Mouse (Mus musculus) embryonic facial prominence, embryonic 12.5 days (tissue): ENCODE results near the gene Ambra1. TPM values are rescaled to one million over a fixed set of nuclear protein-coding genes. Genes with fewer than 3 reads are reported as not detected.

Experiments used
- ATAC-seq: fragments of 200-750 bp; cut with Nextera tagmentation; 2 replicates; pipeline ENCODE4 v1.8.0; 2017; ENCODE audit not compliant: insufficient number of reproducible peaks, insufficient read depth, low FRiP score, low TSS enrichment
- H3K27ac ChIP-seq: fragments of 300-500 bp; sonication (generic); 2 replicates; pipeline ENCODE4 v1.5.1; 2016; ENCODE audit warnings: mild to moderate bottlenecking
- H3K27me3 ChIP-seq: fragments of 300-500 bp; sonication (generic); 2 replicates; pipeline ENCODE4 v1.6.1; 2016; ENCODE audit warnings: mild to moderate bottlenecking, moderate library complexity
- H3K36me3 ChIP-seq: fragments of 300-500 bp; sonication (generic); 2 replicates; pipeline ENCODE4 v1.6.1; 2016; ENCODE audit warnings: mild to moderate bottlenecking
- H3K4me1 ChIP-seq: fragments of 300-500 bp; sonication (generic); 2 replicates; pipeline ENCODE4 v1.6.1; 2016
- H3K4me2 ChIP-seq: fragments of 300-500 bp; sonication (generic); replicated peaks from 2 replicates; pipeline ENCODE4 v1.6.1; 2016; ENCODE audit warnings: mild to moderate bottlenecking, moderate library complexity
- H3K4me3 ChIP-seq: fragments of 300-500 bp; sonication (generic); 2 replicates; pipeline ENCODE4 v1.5.1; 2016; ENCODE audit warnings: mild to moderate bottlenecking
- H3K9ac ChIP-seq: fragments of 300-500 bp; sonication (generic); 2 replicates; pipeline ENCODE4 v1.6.1; 2016; ENCODE audit warnings: mild to moderate bottlenecking, moderate library complexity
- H3K9me3 ChIP-seq: fragments of 300-500 bp; sonication (generic); 2 replicates; pipeline ENCODE4 v1.6.1; 2016; ENCODE audit warnings: mild to moderate bottlenecking, moderate library complexity
- WGBS: fragments of 180-500 bp; shearing (Covaris S2); methylation state at CpG from one replicate; pipeline ENCODE4 v1.1.7; 2016; 5-methylcytosine and 5-hydroxymethylcytosine counted together
- polyA plus RNA-seq: library from polyadenylated mRNA; unstranded; fragments of >200 nt; fragmentation: Nextera tagmentation; extraction: Ambion mirVana; gene quantifications from 2 replicates; pipeline ENCODE4 v1.2.1, GENCODE M21; 2016

Ambra1 gene
- polyA plus RNA-seq, 1 experiment from 2014 or later = 21.9 TPM

DNA sequence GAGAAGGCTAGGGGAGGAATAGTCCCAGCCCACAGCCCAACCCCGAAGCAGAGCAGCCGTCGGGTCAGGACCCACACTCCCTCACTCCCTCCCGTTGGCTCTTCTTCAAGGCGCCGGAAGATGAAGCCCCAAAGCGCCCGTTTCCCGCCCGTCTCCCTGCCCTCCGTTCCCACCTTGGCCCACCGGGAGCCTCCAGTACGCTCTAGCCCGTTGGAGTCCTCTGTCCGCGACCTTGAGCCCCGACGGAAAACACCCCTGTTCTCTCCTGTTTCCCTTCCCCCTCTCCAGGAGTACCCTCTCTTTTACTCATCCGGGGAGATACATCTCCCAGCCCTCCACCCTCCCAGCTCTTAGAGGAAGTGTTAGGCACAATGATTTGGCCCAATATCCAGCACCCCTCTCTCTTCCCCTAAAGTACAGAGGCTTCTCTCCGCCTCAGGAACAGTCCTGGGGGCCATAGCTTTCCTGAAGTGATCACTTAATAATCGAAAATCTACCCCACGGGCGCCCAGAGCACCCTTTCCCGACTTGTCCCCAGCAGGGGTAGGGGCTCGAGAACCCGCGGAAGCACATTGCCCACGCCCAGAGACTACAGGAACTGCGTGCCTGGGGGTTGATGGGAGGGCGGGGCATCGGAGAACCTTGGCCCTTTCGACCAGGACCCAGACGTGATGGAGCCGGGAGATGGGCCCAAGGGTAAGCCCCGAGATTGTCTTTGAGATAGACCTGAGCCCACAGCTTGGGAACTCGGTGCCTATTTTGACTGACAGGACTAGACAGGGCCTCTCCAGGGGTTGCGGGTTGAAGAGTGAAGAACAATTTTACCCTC, 192.9 kb downstream of the Ambra1 start:
- Histone ChIP-seq H3K9me3 (no peaks in the 10 kb centered on the region), H3K4me3 (peak overlapping the region; percentile 60), H3K27ac (no peak overlapping the region), H3K4me2 (peak overlapping the region; percentile 91), H3K27me3 (peaks cover 52% of the 10 kb centered on the region), H3K9ac (no peak overlapping the region), H3K4me1 (peaks cover 18% of the 10 kb centered on the region; the same call in 1 of the 2 replicates), H3K36me3 (peaks cover 10% of the 10 kb centered on the region)
- no peak for ATAC-seq
- 2% methylated on average over 37 of the region's 37 CpGs for WGBS

- H3K27me3 ChIP-seq = peaks cover 52% of the 10 kb centered on the region
Observed at GRCm38 (mm10) chr2:91923415-91924337, 193.7 kb downstream of the Ambra1 start.

GRCm38 (mm10) chr2:91924726-91925125, 194.8 kb downstream of the Ambra1 start:
- H3K4me3 ChIP-seq = no peak overlapping the region
- no peak overlapping the region for H3K4me2 ChIP-seq
- 64% methylated on average over 1 of the region's 1 CpGs for WGBS
- peaks cover 30% of the 10 kb centered on the region for H3K4me1 ChIP-seq
- ATAC-seq = no peak
- no peaks in the 10 kb centered on the region for H3K9me3 ChIP-seq
- peaks cover 14% of the 10 kb centered on the region; the same call in 1 of the 2 replicates for H3K36me3 ChIP-seq
- H3K27me3 ChIP-seq = peaks cover 52% of the 10 kb centered on the region
- no peak overlapping the region for H3K27ac ChIP-seq
- H3K9ac ChIP-seq = no peak overlapping the region

More at GRCm38 (mm10) chr2:91923415-91924337, 193.7 kb downstream of the Ambra1 start:
- H3K4me1 ChIP-seq = peaks cover 24% of the 10 kb centered on the region
- no peak overlapping the region for H3K9ac ChIP-seq
- 6% methylated on average over 54 of the region's 54 CpGs for WGBS
- ATAC-seq = no peak
- H3K36me3 ChIP-seq = peaks cover 8% of the 10 kb centered on the region
- H3K27ac ChIP-seq = no peak overlapping the region
- peak overlapping the region; percentile 91 for H3K4me2 ChIP-seq
- H3K9me3 ChIP-seq = no peaks in the 10 kb centered on the region
- peak overlapping the region; percentile 60 for H3K4me3 ChIP-seq

DNA sequence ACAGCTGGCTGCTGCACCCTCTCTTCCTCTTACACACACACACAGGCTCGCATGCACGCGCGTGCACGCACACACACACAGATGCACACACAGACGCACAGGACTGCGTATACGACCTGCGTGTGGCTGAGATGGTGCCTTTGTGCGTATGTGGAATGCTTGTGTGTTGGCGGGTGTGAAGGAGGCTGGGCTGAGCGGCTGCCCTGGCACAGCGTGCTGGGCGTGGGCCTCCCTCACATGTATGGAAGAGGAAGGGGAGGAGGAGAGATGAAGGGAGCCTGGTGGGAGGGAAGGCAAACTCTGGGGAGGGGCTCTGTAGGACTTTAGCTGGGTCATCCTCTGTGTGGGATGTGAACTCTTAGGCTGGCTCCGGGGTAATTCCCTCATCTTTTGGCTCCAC, 195.5 kb downstream of the Ambra1 start:
- Histone ChIP-seq H3K27ac (no peak overlapping the region), H3K36me3 (peaks cover 14% of the 10 kb centered on the region; the same call in 1 of the 2 replicates), H3K9me3 (no peaks in the 10 kb centered on the region), H3K4me1 (peaks cover 32% of the 10 kb centered on the region), H3K4me2 (no peak overlapping the region), H3K4me3 (no peak overlapping the region), H3K27me3 (peaks cover 47% of the 10 kb centered on the region), H3K9ac (no peak overlapping the region)
- no peak for ATAC-seq
- 91% methylated on average over 15 of the region's 15 CpGs for WGBS

DNA sequence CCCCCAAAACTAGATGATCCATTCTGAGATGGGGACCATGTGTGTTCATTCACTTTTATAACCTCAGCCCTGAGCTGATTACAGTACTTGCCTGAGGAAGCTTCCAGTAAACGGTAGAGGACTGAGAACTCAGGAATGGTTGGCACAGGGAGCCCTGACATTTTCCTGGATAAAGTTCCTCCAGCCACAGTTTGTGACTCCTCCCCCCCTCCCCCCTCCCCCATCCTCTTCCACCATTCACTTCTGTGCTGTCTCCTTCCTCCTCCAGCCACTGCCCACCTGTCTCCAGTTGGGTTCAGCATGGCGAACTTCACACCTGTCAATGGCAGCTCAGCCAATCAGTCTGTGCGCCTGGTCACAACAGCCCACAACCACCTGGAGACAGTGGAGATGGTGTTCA, 197.0 kb downstream of the Ambra1 start, which contains the start of gene Chrm4:
Gene Chrm4, plus strand, starts transcription at position 301 of the 400 bp plus-strand sequence.
- Histone ChIP-seq H3K9me3 (no peaks in the 10 kb centered on the region), H3K4me3 (no peak within 1 kb of the TSS), H3K9ac (no peak within 1 kb of the TSS), H3K27me3 (peaks cover 32% of the 10 kb centered on the region), H3K4me1 (peaks cover 22% of the 10 kb centered on the region), H3K36me3 (peaks cover 14% of the 10 kb centered on the region; the same call in 1 of the 2 replicates), H3K4me2 (peak within 1 kb of the TSS; percentile 25; the same call in 1 of the 2 replicates), H3K27ac (no peak within 1 kb of the TSS)
- WGBS = 84% methylated on average over 3 of the region's 3 CpGs
- ATAC-seq = no peak

GRCm38 (mm10) chr2:91927826-91928533, 198.0 kb downstream of the Ambra1 start:
- peaks cover 14% of the 10 kb centered on the region; the same call in 1 of the 2 replicates for H3K36me3 ChIP-seq
- peaks cover 22% of the 10 kb centered on the region for H3K4me1 ChIP-seq
- peaks cover 22% of the 10 kb centered on the region for H3K27me3 ChIP-seq
- no peak overlapping the region for H3K9ac ChIP-seq
- WGBS = 43% methylated on average over 34 of the region's 34 CpGs
- no peak overlapping the region for H3K4me3 ChIP-seq
- H3K9me3 ChIP-seq = no peaks in the 10 kb centered on the region
- H3K4me2 ChIP-seq = peak overlapping the region; percentile 25; the same call in 1 of the 2 replicates
- H3K27ac ChIP-seq = no peak overlapping the region
- ATAC-seq = no peak

- Histone ChIP-seq H3K27me3 (peaks cover 14% of the 10 kb centered on the region), H3K4me3 (no peak overlapping the region), H3K36me3 (peaks cover 14% of the 10 kb centered on the region; the same call in 1 of the 2 replicates), H3K9ac (no peak overlapping the region), H3K4me2 (peak overlapping the region; percentile 85; the same call in 1 of the 2 replicates), H3K27ac (no peak overlapping the region), H3K9me3 (no peaks in the 10 kb centered on the region), H3K4me1 (peaks cover 30% of the 10 kb centered on the region)
- ATAC-seq = no peak
- WGBS = 74% methylated on average over 23 of the region's 23 CpGs
Observed at GRCm38 (mm10) chr2:91928534-91929350, 198.8 kb downstream of the Ambra1 start.

GRCm38 (mm10) chr2:91929455-91929854, 199.5 kb downstream of the Ambra1 start:
- H3K9me3 ChIP-seq = no peaks in the 10 kb centered on the region
- peak overlapping the region; percentile 97 for H3K9ac ChIP-seq
- WGBS = 59% methylated on average over 3 of the region's 3 CpGs
- H3K27me3 ChIP-seq = peaks cover 8% of the 10 kb centered on the region; the same call in 1 of the 2 replicates
- peaks cover 14% of the 10 kb centered on the region for H3K36me3 ChIP-seq
- no peak overlapping the region for H3K27ac ChIP-seq
- H3K4me1 ChIP-seq = peaks cover 35% of the 10 kb centered on the region
- H3K4me3 ChIP-seq = peak overlapping the region; percentile 88
- ATAC-seq = no peak
- H3K4me2 ChIP-seq = peak overlapping the region; percentile 85

GRCm38 (mm10) chr2:91929936-91930335, 200.0 kb downstream of the Ambra1 start:
- peak overlapping the region; percentile 85 for H3K4me2 ChIP-seq
- peaks cover 18% of the 10 kb centered on the region for H3K36me3 ChIP-seq
- no peak for ATAC-seq
- peak overlapping the region; percentile 88 for H3K4me3 ChIP-seq
- H3K9me3 ChIP-seq = no peaks in the 10 kb centered on the region
- peaks cover 35% of the 10 kb centered on the region for H3K4me1 ChIP-seq
- H3K27ac ChIP-seq = peak overlapping the region; percentile 98
- H3K9ac ChIP-seq = peak overlapping the region; percentile 97
- peaks cover 7% of the 10 kb centered on the region; the same call in 1 of the 2 replicates for H3K27me3 ChIP-seq
- 8% methylated on average over 12 of the region's 12 CpGs for WGBS

DNA sequence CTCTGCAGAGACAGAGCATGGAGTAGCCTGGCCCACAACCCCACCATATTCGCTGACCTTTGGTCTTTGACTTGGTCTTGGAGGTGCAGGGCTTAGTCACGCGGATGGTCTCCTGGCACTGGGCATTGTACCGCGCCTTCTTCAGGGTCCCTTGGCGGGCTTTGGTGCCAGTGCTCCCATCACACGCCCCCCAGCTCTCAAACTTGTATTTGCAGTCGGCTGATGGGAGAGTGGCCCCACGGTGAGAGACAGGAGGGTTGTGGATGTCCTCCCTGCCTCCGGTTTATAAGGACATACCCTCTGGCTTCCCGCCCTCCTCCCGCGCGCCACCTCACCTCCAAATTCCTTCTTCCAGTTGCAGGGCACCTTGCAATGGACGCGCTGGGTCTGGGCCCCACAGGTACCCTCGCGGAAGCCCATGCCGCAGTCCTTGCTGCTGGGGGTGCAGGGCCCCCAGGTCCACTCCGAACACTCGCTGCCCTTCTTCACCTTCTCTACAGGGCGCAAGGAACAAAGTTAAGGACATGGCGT, 200.9 kb downstream of the Ambra1 start:
- WGBS = 1% methylated on average over 23 of the region's 23 CpGs
- peaks cover 19% of the 10 kb centered on the region for H3K36me3 ChIP-seq

More for the DNA sequence above, 200.9 kb downstream of the Ambra1 start:
- Histone ChIP-seq H3K27me3 (peaks cover under 1% of the 10 kb centered on the region; the same call in 1 of the 2 replicates), H3K9ac (peak overlapping the region; percentile 97), H3K4me2 (peak overlapping the region; percentile 85), H3K9me3 (no peaks in the 10 kb centered on the region), H3K4me1 (peaks cover 35% of the 10 kb centered on the region), H3K27ac (peak overlapping the region; percentile 98), H3K4me3 (peak overlapping the region; percentile 88)
- ATAC-seq = no peak
